Mouse (Mus musculus) limb, embryonic 10.5 days (tissue): Measurements from ENCODE around the gene Gmppa. TPM values are rescaled to one million over a fixed set of nuclear protein-coding genes. Genes with fewer than 3 reads are reported as not detected.

ENCODE experiments used
- DNase-seq: peaks from one replicate; pipeline ENCODE4 v3.0.0-alpha.2; 2017; ENCODE audit warnings: low spot score
- H3K27ac ChIP-seq: fragments of 300-500 bp; sonication (generic); 2 replicates; pipeline ENCODE4 v1.5.1; 2016; ENCODE audit warnings: mild to moderate bottlenecking
- H3K27me3 ChIP-seq: fragments of 300-500 bp; sonication (generic); 2 replicates; pipeline ENCODE4 v1.6.1; 2016; ENCODE audit warnings: low read depth, mild to moderate bottlenecking; ENCODE audit not compliant: poor library complexity, severe bottlenecking
- H3K36me3 ChIP-seq: fragments of 300-500 bp; sonication (generic); 2 replicates; pipeline ENCODE4 v1.6.1; 2016; ENCODE audit warnings: mild to moderate bottlenecking, moderate library complexity
- H3K4me1 ChIP-seq: fragments of 300-500 bp; sonication (generic); 2 replicates; pipeline ENCODE4 v1.6.1; 2016
- H3K4me3 ChIP-seq: fragments of 300-500 bp; sonication (generic); 2 replicates; pipeline ENCODE4 v1.5.1; 2016; ENCODE audit warnings: mild to moderate bottlenecking, moderate library complexity
- H3K9me3 ChIP-seq: fragments of 300-500 bp; sonication (generic); replicated peaks from 2 replicates; pipeline ENCODE4 v1.6.1; 2016; ENCODE audit warnings: mild to moderate bottlenecking
- WGBS: fragments of 180-500 bp; shearing (Covaris S2); methylation state at CpG from one replicate; pipeline ENCODE4 v1.1.7; 2016; 5-methylcytosine and 5-hydroxymethylcytosine counted together
- polyA plus RNA-seq: library from polyadenylated mRNA; unstranded; fragments of >200 nt; fragmentation: Nextera tagmentation; extraction: Ambion mirVana; gene quantifications from 2 replicates; pipeline ENCODE4 v1.2.1, GENCODE M21; 2016

Gmppa gene
- polyA plus RNA-seq, 1 experiment from 2014 or later, result 61.7 TPM

GRCm38 (mm10) chr1:75449377-75450135 is 13.8 kb downstream of the Gmppa start:
- Histone ChIP-seq H3K4me1 (peaks cover 100% of the 10 kb centered on the region), H3K27me3 (peaks cover 98% of the 10 kb centered on the region), H3K36me3 (no peaks in the 10 kb centered on the region), H3K9me3 (no peaks in the 10 kb centered on the region), H3K4me3 (peak overlapping the region; percentile 45), H3K27ac (peak overlapping the region; percentile 70)
- 2% methylated on average over 8 of the region's 8 CpGs for whole genome bisulfite sequencing
- no peak for DNase-seq

- peaks cover 96% of the 10 kb centered on the region for H3K27me3 ChIP-seq
- H3K4me3 ChIP-seq, result peak within 1 kb of the TSS; percentile 45
- H3K27ac ChIP-seq, result peak within 1 kb of the TSS; percentile 70
- peaks cover 98% of the 10 kb centered on the region for H3K4me1 ChIP-seq
- H3K9me3 ChIP-seq, result no peaks in the 10 kb centered on the region
- peak; percentile 58 for DNase-seq
- no peaks in the 10 kb centered on the region for H3K36me3 ChIP-seq
- WGBS, result 2% methylated on average over 35 of the region's 35 CpGs
These were observed 14.7 kb downstream of the Gmppa start, which contains the start of gene Asic4 for GRCm38 (mm10) chr1:75450314-75451005. Gene Asic4 (plus strand): TSS chr1:75450436.

GRCm38 (mm10) chr1:75451900-75452299 is 16.2 kb downstream of the Gmppa start:
- Histone ChIP-seq H3K36me3 (no peaks in the 10 kb centered on the region), H3K4me1 (peaks cover 98% of the 10 kb centered on the region), H3K4me3 (no peak overlapping the region), H3K9me3 (no peaks in the 10 kb centered on the region), H3K27me3 (peaks cover 98% of the 10 kb centered on the region), H3K27ac (no peak overlapping the region)
- 69% methylated on average over 5 of the region's 5 CpGs for WGBS
- no peak for DNase-seq

- Histone ChIP-seq H3K4me1 (peaks cover 91% of the 10 kb centered on the region), H3K36me3 (no peaks in the 10 kb centered on the region), H3K27me3 (peaks cover 98% of the 10 kb centered on the region), H3K9me3 (no peaks in the 10 kb centered on the region), H3K4me3 (no peak overlapping the region), H3K27ac (peak overlapping the region; percentile 46; the same call in 1 of the 2 replicates)
- WGBS, result 70% methylated on average over 3 of the region's 3 CpGs
- DNase-seq, result no peak
These were observed 19.7 kb downstream of the Gmppa start for GRCm38 (mm10) chr1:75455433-75455832.

GRCm38 (mm10) chr1:75455948-75456347 is 20.2 kb downstream of the Gmppa start:
- 5% methylated on average over 5 of the region's 5 CpGs for WGBS
- peaks cover 85% of the 10 kb centered on the region for H3K4me1 ChIP-seq
- 0 out of 2 replicates have a peak overlapping the region, but pooled peaks have one; percentile 6 for H3K4me3 ChIP-seq
- peak overlapping the region; percentile 46 for H3K27ac ChIP-seq
- DNase-seq, result no peak
- no peaks in the 10 kb centered on the region for H3K36me3 ChIP-seq
- peaks cover 97% of the 10 kb centered on the region for H3K27me3 ChIP-seq
- no peaks in the 10 kb centered on the region for H3K9me3 ChIP-seq

GRCm38 (mm10) chr1:75456746-75457564 is 21.2 kb downstream of the Gmppa start:
- Histone ChIP-seq H3K4me1 (peaks cover 75% of the 10 kb centered on the region), H3K36me3 (no peaks in the 10 kb centered on the region), H3K9me3 (no peaks in the 10 kb centered on the region), H3K27me3 (peaks cover 95% of the 10 kb centered on the region), H3K27ac (peak overlapping the region; percentile 46), H3K4me3 (peak overlapping the region; percentile 45; the same call in 1 of the 2 replicates)
- DNase-seq, result peak; percentile 60
- 3% methylated on average over 14 of the region's 14 CpGs for WGBS

- WGBS, result under 1% methylated on average over 9 of the region's 10 CpGs
- Histone ChIP-seq H3K4me1 (peaks cover 73% of the 10 kb centered on the region), H3K4me3 (peak overlapping the region; percentile 45), H3K9me3 (no peaks in the 10 kb centered on the region), H3K36me3 (no peaks in the 10 kb centered on the region), H3K27me3 (peaks cover 95% of the 10 kb centered on the region), H3K27ac (peak overlapping the region; percentile 62; the same call in 1 of the 2 replicates)
- no peak for DNase-seq
These were observed 21.9 kb downstream of the Gmppa start for GRCm38 (mm10) chr1:75457710-75458024.

- H3K4me3 ChIP-seq, result peak overlapping the region; percentile 45
- no peaks in the 10 kb centered on the region for H3K9me3 ChIP-seq
- WGBS, result under 1% methylated on average over 42 of the region's 42 CpGs
- H3K27ac ChIP-seq, result peak overlapping the region; percentile 62
- H3K27me3 ChIP-seq, result peaks cover 91% of the 10 kb centered on the region
- DNase-seq, result peak; percentile 62
- peaks cover 68% of the 10 kb centered on the region for H3K4me1 ChIP-seq
- H3K36me3 ChIP-seq, result no peaks in the 10 kb centered on the region
These were observed 22.5 kb downstream of the Gmppa start for GRCm38 (mm10) chr1:75458025-75458788.

GRCm38 (mm10) chr1:75458789-75459684 is 23.3 kb downstream of the Gmppa start:
- Histone ChIP-seq H3K27ac (peak overlapping the region; percentile 62), H3K36me3 (no peaks in the 10 kb centered on the region), H3K27me3 (peaks cover 89% of the 10 kb centered on the region), H3K4me3 (peak overlapping the region; percentile 45), H3K9me3 (no peaks in the 10 kb centered on the region), H3K4me1 (peaks cover 67% of the 10 kb centered on the region)
- WGBS, result 12% methylated on average over 23 of the region's 23 CpGs
- no peak for DNase-seq

GRCm38 (mm10) chr1:75460297-75460696 is 24.6 kb downstream of the Gmppa start:
- 87% methylated on average over 7 of the region's 7 CpGs for WGBS
- H3K27ac ChIP-seq, result no peak overlapping the region

GRCm38 (mm10) chr1:75462636-75463035 is 26.9 kb downstream of the Gmppa start:
- 9% methylated on average over 1 of the region's 1 CpGs for WGBS
- Histone ChIP-seq H3K27me3 (peaks cover 86% of the 10 kb centered on the region), H3K27ac (no peak overlapping the region), H3K36me3 (no peaks in the 10 kb centered on the region), H3K4me1 (peaks cover 51% of the 10 kb centered on the region), H3K9me3 (no peaks in the 10 kb centered on the region), H3K4me3 (no peak overlapping the region)
- DNase-seq, result no peak

More at GRCm38 (mm10) chr1:75460297-75460696, 24.6 kb downstream of the Gmppa start:
- DNase-seq, result no peak
- Histone ChIP-seq H3K36me3 (no peaks in the 10 kb centered on the region), H3K4me1 (peaks cover 68% of the 10 kb centered on the region), H3K4me3 (no peak overlapping the region), H3K27me3 (peaks cover 90% of the 10 kb centered on the region), H3K9me3 (no peaks in the 10 kb centered on the region)
